Mouse (Mus musculus): Measurements from ENCODE around the gene Ovol1.

DNA sequence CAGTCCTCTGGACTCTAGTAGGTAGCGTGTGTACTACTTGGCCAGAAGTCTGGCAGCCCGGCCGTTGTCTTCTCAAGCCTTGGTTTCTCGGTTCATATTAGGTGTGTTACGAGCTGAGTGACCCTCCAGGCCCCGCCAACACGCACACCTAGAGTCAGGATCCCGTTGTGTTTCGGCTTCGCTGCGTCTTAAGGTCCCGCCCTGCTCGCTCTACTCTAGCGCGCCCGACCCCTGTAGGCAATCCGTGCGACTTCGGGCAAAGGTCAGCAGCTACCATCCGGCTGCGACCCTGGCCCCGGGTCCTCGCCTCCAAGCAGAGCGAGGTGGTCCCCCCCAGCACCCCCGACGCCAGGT, 6.7 kb upstream of the Ovol1 start:
- TF ChIP-seq E2F4 (IDR thresholded peaks at IDR 0.05; ENCODE audit: insufficient read depth) = no peak
- TF ChIP-seq POLR2A (IDR thresholded peaks at IDR 0.05; ENCODE audit: insufficient read length, low read depth) = no peak
- no peak for TF ChIP-seq POLR2AphosphoS2 (IDR thresholded peaks at IDR 0.05; ENCODE audit: insufficient read length, low read depth)
- TF ChIP-seq TCF12 (IDR thresholded peaks at IDR 0.05; ENCODE audit: insufficient read depth, poor library complexity, severe bottlenecking) = no peak
- no peak for TF ChIP-seq REST (IDR thresholded peaks at IDR 0.05; ENCODE audit: insufficient read depth, insufficient read length)
- no peak for TF ChIP-seq MYOG (IDR thresholded peaks at IDR 0.05; ENCODE audit: control insufficient read depth in 1 of 3, insufficient read depth in 1 of 3, insufficient read length in 2 of 3, low read depth in 2 of 3)
- TF ChIP-seq USF1 (IDR thresholded peaks at IDR 0.05; ENCODE audit: low read depth) = no peak
- TF ChIP-seq CEBPB (IDR thresholded peaks at IDR 0.05; ENCODE audit: insufficient read depth, poor library complexity, severe bottlenecking) = no peak
- no peak for TF ChIP-seq MYOD1 (IDR thresholded peaks at IDR 0.05; ENCODE audit: control insufficient read depth in 1 of 3, insufficient read length in 2 of 3, low read depth in 2 of 3)
